8 mouse cellular contexts compared by ENCODE assay signal in genomic region chr17:35424624-35425416, GRCm38 (mm10). TPM values are rescaled to one million over a fixed set of nuclear protein-coding genes. Genes with fewer than 3 reads are reported as not detected.
DNase-seq lines count a peak whose midpoint lies in the region; ATAC-seq lines count a peak whose summit lies in the region.
"Not testable (repeated sequence)": the region's sequence is repeated elsewhere in the genome, so short reads cannot be mapped to it uniquely, and the experiment has no call there.

Gene H2-Q6, plus strand, starts transcription at chr17:35424850.

- H3K27me3 ChIP-seq in embryonic facial prominence, embryonic 10.5 days (replicated peaks; ENCODE audit: low read depth, poor library complexity, severe bottlenecking) = peaks cover 63% of the 10 kb centered on the region
- not testable (repeated sequence) for H3K27me3 ChIP-seq in intestine, embryonic 14.5 days (replicated peaks; ENCODE audit: control insufficient read depth, insufficient read depth, low read length); limb, embryonic 11.5 days (ENCODE audit: control insufficient read depth, insufficient read depth, low read length)
- peaks cover 13% of the 10 kb centered on the region for H3K27me3 ChIP-seq in megakaryocyte, embryonic 14.5 days (replicated peaks)

- not testable (repeated sequence) for H3K27ac ChIP-seq in embryonic facial prominence, embryonic 10.5 days (replicated peaks); intestine, embryonic 14.5 days (ENCODE audit: low read depth); limb, embryonic 11.5 days (replicated peaks; ENCODE audit: low read depth, low read length)

- DNase-seq in T-cell, adult 2 months (ENCODE audit: low spot score) = peak; percentile 78
- DNase-seq in embryonic facial prominence, embryonic 10.5 days (ENCODE audit: low spot score) = peak; percentile 78
- peak; percentile 63 for DNase-seq in heart, adult 8-10 months (ENCODE audit: low spot score)
- peak; percentile 70 for DNase-seq in intestine, embryonic 14.5 days (ENCODE audit: low spot score)
- DNase-seq in limb, embryonic 11.5 days (ENCODE audit: low spot score) = peak; percentile 82
- peak; percentile 49 for DNase-seq in retina, embryonic 14.5 days (ENCODE audit: low spot score)
- DNase-seq in urinary bladder, adult 2 months (ENCODE audit: low spot score) = peak; percentile 35

- ATAC-seq in intestine, embryonic 14.5 days (replicated peaks; ENCODE audit: low FRiP score, low TSS enrichment, low read depth) = peak; percentile 68
- peak; percentile 69 for ATAC-seq in limb, embryonic 11.5 days (ENCODE audit: insufficient number of reproducible peaks, low FRiP score, low TSS enrichment, low read depth)

- not testable (repeated sequence) for H3K9me3 ChIP-seq in embryonic facial prominence, embryonic 10.5 days; intestine, embryonic 14.5 days (ENCODE audit: control insufficient read depth, low read length); limb, embryonic 11.5 days (ENCODE audit: control insufficient read depth, low read length)
- H3K9me3 ChIP-seq in megakaryocyte, embryonic 14.5 days = peaks cover 11% of the 10 kb centered on the region

- H3K9ac ChIP-seq in intestine, embryonic 14.5 days (ENCODE audit: low read length) = not testable (repeated sequence)
- peak within 1 kb of the TSS; percentile 38; the same call in 1 of the 2 replicates for H3K9ac ChIP-seq in limb, embryonic 11.5 days (ENCODE audit: low read length)

- H3K4me2 ChIP-seq in intestine, embryonic 14.5 days (ENCODE audit: low read length) = peak within 1 kb of the TSS; percentile 61
- peak within 1 kb of the TSS; percentile 68 for H3K4me2 ChIP-seq in limb, embryonic 11.5 days (ENCODE audit: low read depth, severe bottlenecking)

- not testable (repeated sequence) for H3K36me3 ChIP-seq in embryonic facial prominence, embryonic 10.5 days (replicated peaks); intestine, embryonic 14.5 days (ENCODE audit: control insufficient read depth, insufficient read depth, low read length); limb, embryonic 11.5 days (ENCODE audit: control insufficient read depth, insufficient read depth, low read length); megakaryocyte, embryonic 14.5 days (replicated peaks; ENCODE audit: low read length)

- H3K4me1 ChIP-seq in embryonic facial prominence, embryonic 10.5 days = peaks cover 12% of the 10 kb centered on the region
- not testable (repeated sequence) for H3K4me1 ChIP-seq in intestine, embryonic 14.5 days (replicated peaks; ENCODE audit: control insufficient read depth, insufficient read depth, low read length); limb, embryonic 11.5 days (ENCODE audit: control insufficient read depth, insufficient read depth, low read length)
- H3K4me1 ChIP-seq in megakaryocyte, embryonic 14.5 days = peaks cover 17% of the 10 kb centered on the region

- H3K4me3 ChIP-seq in embryonic facial prominence, embryonic 10.5 days = peak within 1 kb of the TSS; percentile 55
- peak within 1 kb of the TSS; percentile 33 for H3K4me3 ChIP-seq in intestine, embryonic 14.5 days (ENCODE audit: low read depth, low read length)
- peak within 1 kb of the TSS; percentile 30 for H3K4me3 ChIP-seq in limb, embryonic 11.5 days (ENCODE audit: low read depth, low read length)
- H3K4me3 ChIP-seq in megakaryocyte, embryonic 14.5 days (replicated peaks) = peak within 1 kb of the TSS; percentile 88

- WGBS in embryonic facial prominence, embryonic 10.5 days = 2% methylated on average over 61 of the region's 66 CpGs
- 3% methylated on average over 53 of the region's 66 CpGs for WGBS in intestine, embryonic 14.5 days
- WGBS in limb, embryonic 11.5 days = 2% methylated on average over 50 of the region's 66 CpGs

RNA-seq across cellular contexts. Expression of gene H2-Q6, which starts in this region (rescaled TPM):
- polyA plus RNA-seq in embryonic facial prominence, embryonic 10.5 days (2016; fragmentation: Nextera tagmentation; extraction: Ambion mirVana) = 1.5 and 1.6 TPM in 2 replicates
- 1 to 10 TPM; 3.8 to 8.0 (median 4.4) TPM for total RNA-seq in heart, adult 8-10 months (2022)
- polyA plus RNA-seq in intestine, embryonic 14.5 days (2014; fragmentation: Nextera tagmentation; extraction: Ambion mirVana) = 2.0 and 2.1 TPM in 2 replicates
- 2.5 and 3.1 TPM in 2 replicates for polyA plus RNA-seq in limb, embryonic 11.5 days (2014; fragmentation: Nextera tagmentation; extraction: Ambion mirVana)
- polyA plus RNA-seq in megakaryocyte, embryonic 14.5 days (2012; ENCODE audit: insufficient read depth, low replicate concordance) = 2.5 and 4.2 TPM in 2 replicates
- 31.9 and 38.8 TPM in 2 replicates for polyA plus RNA-seq in urinary bladder, adult 2 months (2012; rRNA removed)

Comparison
In these comparisons a context has a peak if more than half of its experiments do, and no peak if none do; other contexts are left out.
1. H3K4me3 ChIP-seq: peak in every context shown above with its lines; median percentile 88 in megakaryocyte, embryonic 14.5 days; 55 in embryonic facial prominence, embryonic 10.5 days; 33 in intestine, embryonic 14.5 days; 30 in limb, embryonic 11.5 days.